Mouse (Mus musculus) B cell, adult (primary cell): ENCODE measurements around the gene Gm20815. TPM values are rescaled to one million over a fixed set of nuclear protein-coding genes. Genes with fewer than 3 reads are reported as not detected.

Experiments used
- total RNA-seq: library from RNA; stranded (reverse); gene quantifications from 4 replicates; pipeline ENCODE4 v1.2.4, GENCODE M21; 2023; ENCODE audit not compliant: inconsistent age

The Gm20815 gene
- total RNA-seq = not detected in 4 replicates

DNA sequence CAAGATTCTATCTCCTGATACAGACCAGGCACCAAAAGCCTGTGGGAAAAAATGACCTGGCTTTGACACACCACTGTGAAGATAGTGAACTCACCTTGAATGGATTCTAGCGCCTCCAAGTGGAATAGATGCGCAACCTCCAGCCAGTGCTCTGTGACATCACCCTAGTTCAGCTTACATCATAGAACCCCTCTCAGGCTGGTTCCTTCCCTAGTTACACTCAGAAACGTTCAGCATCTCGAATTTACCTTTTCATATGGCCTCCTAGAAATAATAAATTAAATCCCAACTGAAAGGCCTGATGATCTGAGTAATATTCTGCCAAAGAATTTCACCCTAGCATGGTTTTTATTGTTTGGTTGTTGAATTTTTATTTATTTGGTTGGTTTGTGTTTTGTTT, at the start of gene Gm20815:
Gene Gm20815, minus strand, starts transcription at position 101 of the 400 bp plus-strand sequence.

